Mouse (Mus musculus): ENCODE measurements around the gene Leo1. TPM values are rescaled to one million over a fixed set of nuclear protein-coding genes. Genes with fewer than 3 reads are reported as not detected.
A peak's percentile ranks its signal among the peaks of the same experiment; 100 is the strongest.

The Leo1 gene
- polyA plus RNA-seq, 1 experiment from 2014 or later = 39.4 TPM

DNA sequence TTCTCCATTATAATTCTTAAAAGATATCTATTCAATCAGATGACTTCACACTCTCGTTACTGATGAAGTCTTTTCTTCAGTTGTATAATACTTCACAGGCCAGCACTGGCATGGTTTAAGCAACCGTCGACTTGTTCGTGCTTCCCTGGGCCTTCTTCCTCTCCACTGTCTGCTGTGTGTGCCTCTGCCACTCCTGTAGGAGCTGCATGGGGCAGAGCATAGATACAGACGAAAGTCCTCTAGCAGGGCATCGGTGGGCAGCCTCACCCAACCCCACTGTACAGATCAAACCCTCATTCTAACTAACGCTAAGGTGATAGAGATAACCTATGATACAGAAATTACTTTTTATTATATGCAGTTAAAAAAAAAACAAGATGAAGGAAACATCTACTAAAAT is 57.2 kb downstream of the Leo1 start:
- Histone ChIP-seq H3K36me3 (ENCODE audit: control insufficient read depth, insufficient read depth, low read length) (peaks cover 16% of the 10 kb centered on the region), H3K9me3 (ENCODE audit: control insufficient read depth, low read length) (no peaks in the 10 kb centered on the region; the same call in 1 of the 2 replicates), H3K9ac (ENCODE audit: low read depth, low read length) (no peak overlapping the region), H3K4me3 (ENCODE audit: low read depth, low read length) (no peak overlapping the region), H3K27ac (ENCODE audit: low read depth, low read length) (no peak overlapping the region), H3K27me3 (replicated peaks; ENCODE audit: control insufficient read depth, insufficient read depth, low read length) (no peaks in the 10 kb centered on the region), H3K4me1 (replicated peaks; ENCODE audit: control insufficient read depth, insufficient read depth, low read length) (no peaks in the 10 kb centered on the region), H3K4me2 (no peak overlapping the region)
- ATAC-seq (replicated peaks; ENCODE audit: low FRiP score) (no peak), DNase-seq (ENCODE audit: low spot score) (no peak)
- 90% methylated on average over 7 of the region's 7 CpGs for WGBS

DNA sequence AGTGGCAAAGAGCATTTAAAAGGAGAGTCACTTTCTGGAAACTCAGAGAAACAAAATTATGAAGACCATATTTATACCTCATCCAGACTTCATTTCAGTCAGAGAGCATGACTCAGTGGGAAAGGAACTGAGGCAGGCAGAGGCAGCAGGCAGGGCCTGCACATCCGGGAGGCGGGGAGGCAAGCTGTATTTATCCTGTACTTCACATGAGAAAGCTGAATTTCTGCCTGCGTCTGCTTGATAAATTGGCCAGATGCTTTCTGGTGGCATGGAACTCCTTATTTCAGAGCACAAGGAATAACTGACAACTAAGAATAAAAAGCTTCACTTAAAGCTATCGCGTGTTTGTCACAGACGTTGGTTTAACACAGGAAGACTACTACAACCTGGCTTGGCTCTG is 63.0 kb downstream of the Leo1 start:
- ATAC-seq (replicated peaks; ENCODE audit: low FRiP score) = no peak
- 90% methylated on average over 6 of the region's 6 CpGs for WGBS

DNA sequence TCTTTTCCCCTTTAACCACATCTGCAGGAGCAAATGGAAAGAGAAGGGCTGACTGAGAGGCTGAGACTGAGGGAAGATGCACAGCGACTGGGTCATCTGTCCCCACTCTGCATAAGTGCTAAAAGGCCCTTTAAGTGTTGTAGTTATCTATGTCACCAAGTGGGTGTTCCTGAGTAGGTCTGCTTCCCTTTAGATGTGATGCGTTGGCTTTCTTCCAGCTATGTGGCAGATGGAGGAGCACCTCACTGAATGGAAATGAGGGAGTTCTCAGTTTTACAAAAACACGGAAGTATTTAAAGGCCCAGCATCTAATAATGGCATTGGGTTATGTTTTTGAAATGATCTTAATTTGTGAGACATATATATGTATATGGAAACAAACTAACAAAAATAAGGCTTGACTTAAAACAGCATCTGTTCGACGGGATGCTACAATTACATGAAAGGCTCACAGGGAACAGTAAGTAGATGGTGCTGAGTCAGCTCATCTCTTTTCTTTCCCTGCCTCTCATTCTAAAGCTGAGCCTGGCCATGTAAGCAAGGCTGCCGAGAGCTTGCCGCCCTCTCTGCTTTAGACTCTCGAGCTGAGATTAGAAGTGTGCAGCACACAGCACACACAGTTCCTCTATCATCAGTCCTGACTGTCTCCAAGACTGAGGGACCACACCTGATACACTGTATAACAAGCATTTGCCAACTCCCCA is 70.1 kb downstream of the Leo1 start:
- peaks cover 11% of the 10 kb centered on the region for H3K36me3 ChIP-seq (ENCODE audit: control insufficient read depth, insufficient read depth, low read length)
- DNase-seq (ENCODE audit: low spot score) (no peak), ATAC-seq (replicated peaks; ENCODE audit: low FRiP score) (no peak)
- no peak overlapping the region for H3K4me2 ChIP-seq
- WGBS = 84% methylated on average over 8 of the region's 8 CpGs
- H3K27me3 ChIP-seq (replicated peaks; ENCODE audit: control insufficient read depth, insufficient read depth, low read length) = no peaks in the 10 kb centered on the region
- no peak overlapping the region for H3K9ac ChIP-seq (ENCODE audit: low read depth, low read length)
- H3K9me3 ChIP-seq (ENCODE audit: control insufficient read depth, low read length) = no peaks in the 10 kb centered on the region
- H3K27ac ChIP-seq (ENCODE audit: low read depth, low read length) = no peak overlapping the region
- no peaks in the 10 kb centered on the region for H3K4me1 ChIP-seq (replicated peaks; ENCODE audit: control insufficient read depth, insufficient read depth, low read length)
- H3K4me3 ChIP-seq (ENCODE audit: low read depth, low read length) = no peak overlapping the region

More for the DNA sequence above, 63.0 kb downstream of the Leo1 start:
- peaks cover 17% of the 10 kb centered on the region for H3K36me3 ChIP-seq (ENCODE audit: control insufficient read depth, insufficient read depth, low read length)
- H3K9ac ChIP-seq (ENCODE audit: low read depth, low read length) = no peak overlapping the region
- no peak overlapping the region for H3K27ac ChIP-seq (ENCODE audit: low read depth, low read length)
- H3K4me2 ChIP-seq = no peak overlapping the region
- H3K4me3 ChIP-seq (ENCODE audit: low read depth, low read length) = no peak overlapping the region
- H3K4me1 ChIP-seq (replicated peaks; ENCODE audit: control insufficient read depth, insufficient read depth, low read length) = no peaks in the 10 kb centered on the region
- no peaks in the 10 kb centered on the region for H3K9me3 ChIP-seq (ENCODE audit: control insufficient read depth, low read length)
- no peak for DNase-seq (ENCODE audit: low spot score)
- H3K27me3 ChIP-seq (replicated peaks; ENCODE audit: control insufficient read depth, insufficient read depth, low read length) = no peaks in the 10 kb centered on the region

DNA sequence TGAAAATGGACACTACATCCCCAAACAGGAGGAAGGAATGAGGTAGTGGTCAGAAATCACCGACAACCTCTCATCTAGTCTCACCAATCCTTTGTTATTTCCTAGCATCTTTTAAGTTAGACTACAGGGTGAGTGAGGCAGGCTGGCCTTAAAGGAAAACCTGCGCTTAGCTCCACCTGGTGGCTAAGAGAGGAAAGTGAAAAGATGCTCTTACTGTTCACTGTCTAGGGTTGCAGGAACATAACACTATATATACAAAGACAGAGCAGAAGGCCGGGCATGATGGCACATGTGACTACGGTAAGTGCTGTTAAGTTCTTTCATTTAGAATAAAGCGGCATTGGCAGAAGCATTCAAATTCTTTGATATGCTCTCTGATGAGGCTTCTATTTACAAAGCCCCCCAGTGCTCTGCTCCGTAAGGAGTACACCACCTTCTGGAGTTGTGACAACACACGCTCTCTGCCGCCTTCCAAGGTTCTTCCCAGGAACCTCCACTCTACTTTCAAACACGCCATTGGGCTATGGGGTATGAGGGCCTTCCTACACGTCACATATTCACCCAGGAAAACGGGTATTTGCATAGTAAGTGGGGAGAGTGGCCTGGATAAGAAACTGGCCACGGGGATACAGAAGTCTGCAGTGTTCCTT is 74.3 kb downstream of the Leo1 start:
- DNase-seq (ENCODE audit: low spot score) = no peak
- Histone ChIP-seq H3K9ac (ENCODE audit: low read depth, low read length) (no peak overlapping the region), H3K4me3 (ENCODE audit: low read depth, low read length) (no peak overlapping the region), H3K9me3 (ENCODE audit: control insufficient read depth, low read length) (no peaks in the 10 kb centered on the region), H3K27me3 (replicated peaks; ENCODE audit: control insufficient read depth, insufficient read depth, low read length) (no peaks in the 10 kb centered on the region), H3K4me1 (replicated peaks; ENCODE audit: control insufficient read depth, insufficient read depth, low read length) (no peaks in the 10 kb centered on the region), H3K36me3 (ENCODE audit: control insufficient read depth, insufficient read depth, low read length) (peaks cover 3% of the 10 kb centered on the region; the same call in 1 of the 2 replicates), H3K27ac (ENCODE audit: low read depth, low read length) (no peak overlapping the region), H3K4me2 (no peak overlapping the region)
- ATAC-seq (replicated peaks; ENCODE audit: low FRiP score) = 0 out of 2 replicates have a peak, but pooled peaks have one; percentile 57
- WGBS = 69% methylated on average over 12 of the region's 12 CpGs

Other genes starting within 250 kb of the Leo1 start
- 0.85 and 1.1 TPM in 2 replicates for gene Myo5c, start 209.5 kb upstream of the Leo1 start, polyA plus RNA-seq (2014; fragmentation: Nextera tagmentation; extraction: Ambion mirVana)
- gene Gnb5, start 135.2 kb upstream of the Leo1 start, polyA plus RNA-seq (2014; fragmentation: Nextera tagmentation; extraction: Ambion mirVana) = 8.6 and 9.2 TPM in 2 replicates
- gene Bcl2l10, start 93.8 kb upstream of the Leo1 start, polyA plus RNA-seq (2014; fragmentation: Nextera tagmentation; extraction: Ambion mirVana) = not detected in 2 replicates
- gene Mapk6, start 31.5 kb upstream of the Leo1 start, polyA plus RNA-seq (2014; fragmentation: Nextera tagmentation; extraction: Ambion mirVana) = 61.0 and 64.4 TPM in 2 replicates
- 63.2 and 63.6 TPM in 2 replicates for gene Tmod3, start 118.1 kb downstream of the Leo1 start, polyA plus RNA-seq (2014; fragmentation: Nextera tagmentation; extraction: Ambion mirVana)
- 2.8 and 3.1 TPM in 2 replicates for gene Tmod2, start 169.8 kb downstream of the Leo1 start, polyA plus RNA-seq (2014; fragmentation: Nextera tagmentation; extraction: Ambion mirVana)
- 10.1 and 10.8 TPM in 2 replicates for gene Lysmd2, start 184.2 kb downstream of the Leo1 start, polyA plus RNA-seq (2014; fragmentation: Nextera tagmentation; extraction: Ambion mirVana)
- 0.08 and 0.38 TPM in 2 replicates for gene Scg3, start 242.5 kb downstream of the Leo1 start, polyA plus RNA-seq (2014; fragmentation: Nextera tagmentation; extraction: Ambion mirVana)